Mouse (Mus musculus) NIH3T3 (cell line): ENCODE data around the gene Rpl11.
"Not testable (repeated sequence)": the region's sequence is repeated elsewhere in the genome, so short reads cannot be mapped to it uniquely, and the experiment has no call there.

Experiments
- DNase-seq: peaks from one replicate; pipeline ENCODE4 v3.0.0-alpha.2; 2012; ENCODE audit warnings: low read depth

Rpl11 gene

GRCm38 (mm10) chr4:136053247-136053596 lies at the start of gene Rpl11:
Gene Rpl11, minus strand, starts transcription at chr4:136053428.
- DNase-seq, result peak; percentile 92

DNA sequence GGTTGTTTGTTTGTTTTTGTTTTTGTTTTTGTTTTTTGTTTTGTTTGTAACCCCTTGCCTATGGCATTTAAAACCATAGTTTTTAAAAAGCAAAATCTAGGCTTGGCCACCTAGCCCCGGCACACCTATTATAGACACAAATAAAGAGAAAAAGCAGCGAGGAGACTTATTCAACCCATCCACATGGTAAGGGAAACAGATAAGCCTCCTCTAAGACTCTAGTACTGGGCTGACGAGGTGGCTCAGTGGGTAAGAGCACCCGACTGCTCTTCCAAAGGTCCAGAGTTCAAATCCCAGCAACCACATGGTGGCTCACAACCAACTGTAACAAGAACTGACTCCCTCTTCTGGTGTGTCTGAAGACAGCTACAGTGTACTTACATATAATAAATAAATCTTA lies 48.5 kb upstream of the Rpl11 start:
- not testable (repeated sequence) for DNase-seq

DNA sequence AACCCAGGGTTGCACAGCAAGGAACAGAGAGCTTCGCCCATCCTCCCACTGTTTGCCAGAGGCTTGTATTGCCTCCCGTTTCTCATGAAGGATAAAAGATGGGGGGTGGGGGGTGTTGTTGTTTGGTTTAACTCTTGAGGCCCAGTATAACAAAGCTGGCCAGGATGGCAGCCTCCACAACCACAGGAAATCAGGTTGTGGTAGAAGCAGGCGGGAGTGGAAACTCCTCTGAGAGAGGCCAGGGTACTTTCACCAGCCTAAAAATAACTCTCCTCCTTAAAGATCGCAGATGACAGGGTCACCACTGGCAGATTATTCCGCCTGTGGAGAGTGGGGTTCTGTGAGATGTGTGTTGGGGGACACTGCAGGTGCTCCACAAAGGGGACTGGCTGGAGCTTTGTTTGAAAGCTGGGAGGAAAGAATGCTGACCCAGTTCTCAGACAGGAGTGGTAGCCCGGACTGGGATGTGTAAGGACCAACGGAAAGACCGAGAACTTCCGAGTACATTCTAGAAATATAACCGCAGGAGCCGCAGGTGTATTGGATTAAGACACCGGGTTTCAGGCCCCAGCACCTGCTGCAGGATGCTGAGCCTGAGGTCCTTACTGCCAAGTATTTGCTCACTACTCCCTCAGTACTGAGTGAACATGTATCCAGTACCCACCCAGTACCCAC lies 47.3 kb upstream of the Rpl11 start:
- no peak for DNase-seq

DNA sequence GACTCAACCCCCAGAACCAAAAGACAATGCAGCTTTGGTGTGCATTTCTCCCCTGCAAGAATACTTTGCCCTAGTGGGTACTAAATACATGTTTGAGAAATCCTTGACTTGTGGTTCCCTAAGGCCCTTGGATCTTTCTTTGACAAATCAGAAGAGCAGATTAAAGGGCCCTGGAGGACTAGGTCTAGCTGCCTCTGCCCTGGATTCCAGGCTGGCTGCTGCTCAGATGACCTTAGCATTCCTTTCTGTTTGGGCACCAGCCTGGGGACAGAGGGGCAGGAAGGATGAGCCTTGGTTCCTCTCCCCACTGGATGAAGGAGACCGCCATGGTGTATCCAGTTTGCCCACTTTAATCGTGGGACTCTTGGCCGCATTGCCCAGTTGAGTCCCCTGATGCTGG lies 45.2 kb upstream of the Rpl11 start:
- no peak for DNase-seq

DNA sequence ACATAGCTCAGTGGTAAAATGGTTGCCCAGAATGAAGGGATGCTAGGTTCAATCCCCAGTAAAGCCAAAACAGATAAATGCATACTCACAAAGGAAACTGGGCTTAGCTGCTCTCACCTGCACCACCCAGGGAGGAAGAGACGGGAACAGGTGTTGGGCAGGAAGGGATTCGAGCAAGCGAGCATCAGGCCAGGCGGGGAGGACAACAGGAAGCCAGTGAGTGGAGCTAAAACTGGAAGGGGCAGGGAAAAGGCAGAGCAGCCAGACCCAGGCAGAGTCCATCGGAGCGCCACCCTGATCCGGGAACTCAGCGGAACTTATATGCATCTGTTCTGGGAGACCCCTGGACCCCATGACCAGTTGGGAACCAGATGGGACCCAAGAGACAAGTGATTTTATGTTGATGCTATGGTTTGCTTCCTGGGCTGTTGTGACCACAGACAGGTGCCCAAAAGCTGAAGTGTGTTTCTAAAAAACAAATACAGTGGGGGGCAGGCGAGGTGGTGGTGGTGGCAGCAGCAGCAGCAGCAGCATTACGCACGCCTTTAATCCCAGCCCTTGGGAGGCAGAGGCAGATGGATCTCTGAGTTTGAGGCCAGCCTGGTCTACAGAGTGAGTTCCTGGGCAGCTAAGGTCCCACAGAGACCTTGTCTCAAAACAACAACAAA lies 43.4 kb upstream of the Rpl11 start:
- no peak for DNase-seq

- DNase-seq, result no peak
Measured at GRCm38 (mm10) chr4:136095490-136096105, 42.4 kb upstream of the Rpl11 start.

GRCm38 (mm10) chr4:136094519-136095219 lies 41.4 kb upstream of the Rpl11 start:
- no peak for DNase-seq

- DNase-seq, result no peak
Measured at GRCm38 (mm10) chr4:136092498-136092897, 39.3 kb upstream of the Rpl11 start.

DNA sequence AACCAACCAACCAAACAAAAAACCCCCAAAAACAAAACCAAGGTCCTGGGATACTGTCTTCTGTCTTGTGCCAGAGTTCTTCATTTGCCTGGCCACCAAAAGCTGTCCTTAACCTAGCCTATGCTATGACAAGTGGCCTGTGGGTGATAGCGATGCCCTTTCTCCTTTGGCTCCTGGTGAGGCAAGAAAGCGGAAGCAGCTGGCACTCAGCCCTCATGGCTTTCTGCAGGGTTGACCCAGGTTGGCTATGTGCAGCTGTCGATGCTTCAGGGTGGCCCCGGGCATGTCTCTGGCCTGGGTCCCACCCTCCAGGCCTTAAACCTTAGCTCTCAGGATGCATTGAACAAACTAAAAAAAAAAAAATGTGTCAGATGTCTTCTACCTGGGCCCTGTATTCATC lies 38.1 kb upstream of the Rpl11 start:
- no peak for DNase-seq

DNA sequence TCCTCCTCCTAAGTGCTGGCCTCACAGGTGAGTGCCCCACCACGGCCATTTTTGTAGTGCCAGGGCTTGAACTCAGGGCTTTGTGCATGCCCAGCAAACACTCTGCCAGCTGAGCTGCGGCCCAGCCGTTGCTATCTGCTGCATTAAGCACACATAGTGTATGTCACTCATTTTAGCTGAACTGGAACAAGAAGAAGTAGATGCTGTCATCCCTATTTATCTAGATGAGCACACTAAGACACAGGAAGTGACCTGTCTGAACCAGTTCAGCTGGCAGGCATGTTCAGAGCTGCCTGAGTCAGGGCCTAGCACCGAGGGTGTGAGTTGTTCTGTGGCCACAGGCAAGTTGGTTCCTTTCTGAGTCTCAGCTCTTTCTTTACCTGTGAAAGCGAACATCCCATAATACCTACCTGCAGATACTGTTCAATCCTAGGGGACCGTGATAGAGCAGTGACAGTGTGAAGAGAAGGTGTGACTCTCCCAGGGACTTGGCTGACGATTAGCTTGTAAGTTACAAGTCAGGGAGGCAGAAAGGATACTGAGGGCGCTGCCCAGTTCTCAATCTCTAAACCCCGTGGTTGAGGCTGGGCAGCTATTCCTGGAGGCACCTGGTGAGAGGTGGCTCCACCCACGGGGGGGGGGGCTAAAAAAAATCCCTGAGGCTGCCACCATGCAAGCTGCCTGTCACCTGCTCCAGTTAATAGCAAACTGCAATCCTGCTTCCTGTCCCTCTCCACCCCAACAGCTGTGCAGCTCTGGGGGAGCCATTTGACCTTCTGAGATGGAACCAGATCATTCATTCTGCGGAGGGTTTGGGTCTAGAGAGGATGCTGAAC lies 36.7 kb upstream of the Rpl11 start:
- DNase-seq, result no peak

DNA sequence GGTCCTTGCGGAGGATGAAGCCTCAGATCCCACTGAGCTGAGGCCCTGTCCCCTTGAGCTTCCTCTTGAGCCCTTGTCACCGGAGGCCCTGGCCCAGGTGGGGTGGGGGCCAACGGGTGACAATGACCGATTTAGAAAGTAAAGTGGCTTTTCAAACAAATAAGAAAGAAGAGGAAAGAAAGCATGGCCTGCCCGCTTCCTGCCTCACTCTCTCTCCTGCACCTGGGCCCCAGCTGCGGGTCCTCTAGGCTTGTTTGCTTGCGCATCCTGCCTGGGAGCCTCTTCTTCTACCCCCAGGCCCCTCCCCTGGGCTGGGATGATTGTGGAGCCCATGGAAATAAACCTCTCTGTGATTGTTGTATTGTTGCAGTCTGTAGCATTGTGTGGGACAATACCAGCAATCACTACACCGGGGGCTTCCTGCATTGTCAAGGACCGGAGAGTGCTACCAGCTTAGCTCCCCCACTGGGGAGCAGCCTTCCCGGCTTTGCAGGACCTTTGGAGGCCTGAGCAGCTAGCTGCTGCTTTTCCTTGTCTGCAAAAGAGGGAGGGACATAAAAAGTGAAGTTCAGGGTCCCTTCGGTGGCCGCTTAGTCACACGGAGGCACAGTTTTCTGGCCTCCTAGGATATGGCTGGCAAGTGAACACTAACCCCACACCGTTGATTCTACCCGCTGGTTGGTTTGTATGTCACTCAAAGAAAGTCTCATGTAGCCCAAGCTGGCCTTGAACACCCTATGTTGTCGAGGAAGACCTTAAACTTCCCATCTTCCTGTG lies 35.9 kb upstream of the Rpl11 start:
- no peak for DNase-seq

GRCm38 (mm10) chr4:136088364-136088763 lies 35.1 kb upstream of the Rpl11 start:
- no peak for DNase-seq

- no peak for DNase-seq
Measured at GRCm38 (mm10) chr4:136087261-136087660, 34.0 kb upstream of the Rpl11 start.

- DNase-seq, result no peak
Measured at GRCm38 (mm10) chr4:136084840-136085239, 31.6 kb upstream of the Rpl11 start.

DNA sequence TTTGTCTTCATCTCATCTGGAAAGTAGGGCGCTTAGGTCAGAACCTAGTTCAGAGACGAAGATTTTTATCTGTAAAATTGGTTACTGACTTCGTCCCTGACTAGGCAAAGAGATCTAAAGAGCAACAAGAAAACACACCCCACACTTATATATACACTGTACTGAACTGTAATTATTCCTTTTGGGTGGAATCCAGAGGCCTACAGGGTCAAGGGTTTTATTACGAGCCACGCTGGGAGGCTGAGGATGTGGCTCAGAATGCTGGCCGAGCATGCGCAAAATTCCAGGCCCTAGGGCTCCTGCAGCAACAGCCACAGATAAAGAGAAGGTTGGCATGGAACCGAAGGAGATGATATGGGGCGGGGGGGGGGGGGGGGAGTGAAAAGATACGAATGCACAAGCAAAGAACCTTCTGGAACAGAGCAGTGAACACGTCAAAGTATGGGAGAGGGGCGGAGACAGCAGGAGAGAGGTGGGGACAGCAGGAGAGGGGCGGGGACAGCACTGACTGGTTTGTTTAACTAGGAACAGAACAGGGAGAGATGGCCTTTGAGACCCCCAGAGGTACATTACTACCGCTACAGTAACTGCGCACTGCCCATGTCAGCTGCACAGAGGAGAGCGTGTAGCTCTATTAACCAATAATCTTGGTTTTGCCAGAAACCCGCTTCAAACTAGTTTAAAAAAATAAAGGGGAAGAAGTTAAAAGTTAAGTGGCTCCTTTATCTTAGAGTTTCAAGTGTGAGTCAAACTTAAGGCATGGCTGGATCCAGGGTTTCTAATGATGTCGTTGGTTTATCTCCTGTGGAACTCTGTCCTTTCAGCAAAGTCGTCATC lies 30.3 kb upstream of the Rpl11 start:
- DNase-seq, result no peak

DNA sequence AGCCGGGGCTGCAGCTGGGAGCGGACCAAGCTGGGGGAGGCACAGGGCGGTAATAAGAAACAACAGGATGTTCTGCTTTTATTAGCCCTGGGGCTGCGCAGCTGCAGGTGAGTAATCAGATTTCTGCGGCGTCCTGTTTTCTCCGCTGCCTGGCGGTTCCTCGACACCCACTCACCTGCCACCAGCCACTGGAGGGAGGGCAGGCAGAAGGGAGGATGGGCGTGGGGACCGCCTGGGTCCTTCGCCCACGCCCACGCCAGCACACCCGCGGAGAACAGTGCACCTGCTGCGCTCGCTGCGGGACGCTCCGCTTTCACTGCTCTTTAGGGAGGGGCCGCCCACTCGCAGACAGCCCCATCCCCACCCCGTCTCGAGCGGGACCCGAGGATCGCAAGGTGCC lies 28.5 kb upstream of the Rpl11 start:
- DNase-seq, result no peak

DNA sequence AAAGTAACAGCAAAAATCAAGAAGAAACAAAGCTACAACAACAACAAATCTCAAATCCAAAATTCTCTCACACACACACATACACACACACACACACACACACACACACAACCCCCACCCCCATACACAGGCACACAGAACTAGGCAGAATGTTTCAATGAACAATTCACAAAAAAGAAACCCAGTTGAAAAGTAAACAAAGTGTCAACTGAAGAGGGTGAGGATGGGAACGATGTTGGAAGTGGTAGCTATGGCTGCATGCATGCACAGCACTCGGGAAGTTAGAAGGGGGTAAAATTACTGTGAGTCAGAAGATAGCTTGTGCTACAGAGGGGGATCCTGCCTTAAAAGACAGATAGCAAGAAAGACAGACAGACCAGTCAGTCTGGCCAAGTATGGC lies 25.4 kb upstream of the Rpl11 start:
- DNase-seq, result no peak

DNA sequence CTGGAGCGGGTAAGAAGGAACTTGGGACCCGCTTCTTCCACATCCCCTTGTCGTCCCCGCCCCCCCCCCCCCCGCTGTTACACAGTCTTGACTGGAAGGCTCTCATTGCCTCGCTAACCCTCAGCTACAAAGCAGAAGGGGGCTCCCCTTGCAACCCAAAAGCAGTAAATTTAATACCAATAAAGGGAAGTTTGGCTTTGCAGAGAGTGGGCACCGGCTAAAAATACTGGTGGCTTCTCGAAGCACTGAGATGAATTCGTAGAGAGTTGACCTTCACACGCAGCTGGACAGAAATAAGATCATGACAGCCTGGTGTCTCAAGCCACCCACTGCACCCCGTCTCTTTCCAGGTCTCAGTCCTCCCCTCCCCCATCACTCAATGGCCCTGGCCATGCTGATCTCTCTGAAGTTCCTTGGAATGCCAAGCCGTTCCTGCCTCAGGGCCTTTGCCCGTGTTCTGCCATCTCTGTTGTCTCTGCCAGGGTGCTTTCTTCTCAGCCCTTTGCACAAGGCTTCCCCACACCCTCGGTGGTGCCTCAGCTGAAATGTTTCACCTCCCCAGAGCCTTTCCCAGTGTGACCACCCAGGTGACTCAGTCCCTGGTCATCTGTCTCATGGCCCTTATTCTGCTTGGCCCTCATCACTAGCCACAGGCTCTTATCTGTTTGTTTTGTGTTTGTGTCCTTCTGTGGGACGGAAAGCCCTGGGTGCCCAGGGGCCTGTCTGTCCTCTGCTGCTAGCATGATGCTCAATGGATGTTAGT lies 23.7 kb upstream of the Rpl11 start:
- DNase-seq, result no peak

GRCm38 (mm10) chr4:136071178-136071714 lies 18.0 kb upstream of the Rpl11 start:
- DNase-seq, result peak; percentile 59
